Mouse (Mus musculus): Measurements from ENCODE around the gene Sc5d. TPM values are rescaled to one million over a fixed set of nuclear protein-coding genes. Genes with fewer than 3 reads are reported as not detected.

Sc5d gene
- polyA plus RNA-seq, 1 experiment from 2014 or later = 63.0 TPM

- Histone ChIP-seq H3K36me3 (no peaks in the 10 kb centered on the region), H3K9ac (no peak overlapping the region), H3K9me3 (no peaks in the 10 kb centered on the region), H3K27ac (no peak overlapping the region), H3K4me3 (no peak overlapping the region), H3K4me1 (replicated peaks) (peaks cover 13% of the 10 kb centered on the region), H3K27me3 (no peaks in the 10 kb centered on the region), H3K4me2 (no peak overlapping the region)
- 35% methylated on average over 5 of the region's 5 CpGs for WGBS
- no peak for ATAC-seq (ENCODE audit: low FRiP score)
These were observed 55.6 kb downstream of the Sc5d start for GRCm38 (mm10) chr9:42208463-42208862.

GRCm38 (mm10) chr9:42206750-42207149 is 57.3 kb downstream of the Sc5d start:
- 79% methylated on average over 1 of the region's 1 CpGs for WGBS
- H3K4me2 ChIP-seq = no peak overlapping the region
- H3K9ac ChIP-seq = 0 out of 2 replicates have a peak overlapping the region, but pooled peaks have one; percentile 3
- ATAC-seq (ENCODE audit: low FRiP score) = no peak
- H3K4me1 ChIP-seq (replicated peaks) = peaks cover 13% of the 10 kb centered on the region
- no peak overlapping the region for H3K4me3 ChIP-seq
- no peaks in the 10 kb centered on the region for H3K9me3 ChIP-seq
- no peaks in the 10 kb centered on the region for H3K27me3 ChIP-seq
- peak overlapping the region; percentile 76 for H3K27ac ChIP-seq
- H3K36me3 ChIP-seq = no peaks in the 10 kb centered on the region

- WGBS = 89% methylated on average over 5 of the region's 5 CpGs
- Histone ChIP-seq H3K9ac (no peak overlapping the region), H3K4me3 (no peak overlapping the region), H3K27ac (no peak overlapping the region), H3K27me3 (no peaks in the 10 kb centered on the region), H3K4me1 (replicated peaks) (peaks cover 9% of the 10 kb centered on the region), H3K9me3 (no peaks in the 10 kb centered on the region), H3K36me3 (no peaks in the 10 kb centered on the region), H3K4me2 (no peak overlapping the region)
- ATAC-seq (ENCODE audit: low FRiP score) = no peak
These were observed 61.8 kb downstream of the Sc5d start for GRCm38 (mm10) chr9:42202271-42202670.

Other genes starting within 250 kb of the Sc5d start
- 12.3 and 12.8 TPM in 2 replicates for gene Sorl1, start 140.0 kb downstream of the Sc5d start, polyA plus RNA-seq (2015; fragmentation: Nextera tagmentation; extraction: Ambion mirVana)
- gene Tecta, start 135.7 kb upstream of the Sc5d start, polyA plus RNA-seq (2015; fragmentation: Nextera tagmentation; extraction: Ambion mirVana) = 0.35 and 0.47 TPM in 2 replicates
- gene Tbcel, start 243.6 kb upstream of the Sc5d start, polyA plus RNA-seq (2015; fragmentation: Nextera tagmentation; extraction: Ambion mirVana) = 5.2 and 5.6 TPM in 2 replicates